10 mouse cellular contexts compared by ENCODE assay signal in genomic region chrX:159829192-159829852, GRCm38 (mm10).
A peak's percentile ranks its signal among the peaks of the same experiment; 100 is the strongest.
DNase-seq lines count a peak whose midpoint lies in the region; ATAC-seq and TF ChIP-seq lines count a peak whose summit lies in the region.
"Had no signal": no experiment of that assay in that cellular context is flagged by ENCODE, and none has a peak within 500 bp of the region (broad histone marks: within the 10 kb centered on the region; RNA-seq: fewer than 3 reads in every experiment).

No protein-coding gene starts in this region.

- no peak for TF ChIP-seq CTCF in cerebellum, adult 2 months (IDR thresholded peaks at IDR 0.05; ENCODE audit: borderline replicate concordance, insufficient read depth, low read depth, low read length)
- no peak for TF ChIP-seq CTCF in left cerebral cortex, adult 2 months (IDR thresholded peaks at IDR 0.05)

- ATAC-seq in embryonic facial prominence, embryonic 11.5 days (replicated peaks; ENCODE audit: insufficient number of reproducible peaks, low FRiP score, low TSS enrichment, low read depth): no peak
- ATAC-seq in neural tube, embryonic 14.5 days (ENCODE audit: low read depth): peak; percentile 87; the same call in 1 of the 2 replicates
- no peak for ATAC-seq in liver, embryonic 11.5 days (replicated peaks; ENCODE audit: low FRiP score)

- H3K27me3 ChIP-seq in cerebellum, adult 2 months (ENCODE audit: control insufficient read depth, insufficient read depth, low read length): no peaks in the 10 kb centered on the region
- H3K27me3 ChIP-seq in embryonic facial prominence, embryonic 11.5 days (ENCODE audit: control insufficient read depth, insufficient read depth, low read length): no peaks in the 10 kb centered on the region
- no peaks in the 10 kb centered on the region for H3K27me3 ChIP-seq in neural tube, embryonic 14.5 days (ENCODE audit: control insufficient read depth, insufficient read depth, low read length)
- peaks cover 4% of the 10 kb centered on the region; the same call in 1 of the 2 replicates for H3K27me3 ChIP-seq in liver, embryonic 11.5 days (replicated peaks; ENCODE audit: control insufficient read depth, insufficient read depth, low read length)

- H3K27ac ChIP-seq in cerebellum, adult 2 months (ENCODE audit: insufficient read depth, low read length): no peak overlapping the region
- no peak overlapping the region for H3K27ac ChIP-seq in embryonic facial prominence, embryonic 11.5 days (replicated peaks; ENCODE audit: low read depth, low read length)
- no peak overlapping the region; the same call in 1 of the 2 replicates for H3K27ac ChIP-seq in left cerebral cortex, adult 2 months
- H3K27ac ChIP-seq in neural tube, embryonic 14.5 days (ENCODE audit: low read depth, low read length): no peak overlapping the region
- no peak overlapping the region for H3K27ac ChIP-seq in liver, embryonic 11.5 days (ENCODE audit: low read depth, low read length)
- H3K27ac ChIP-seq: layer of hippocampus, adult 2 months had no signal

- peak; percentile 35 to 50 for DNase-seq in cerebellum, postnatal 10 days
- DNase-seq in cerebellum, adult 2 months: no peak
- peak; percentile 20 for DNase-seq in embryonic facial prominence, embryonic 11.5 days (ENCODE audit: low spot score)
- peak; percentile 13 to 28 for DNase-seq in left cerebral cortex, adult 2 months (ENCODE audit: extremely low spot score in 1 of 2, low spot score in 2 of 2)
- DNase-seq in urinary bladder, postnatal 14 days (ENCODE audit: low spot score): no peak
- no peak for DNase-seq in spleen, postnatal 14 days (ENCODE audit: low spot score in 2 of 2)
- DNase-seq in liver, embryonic 11.5 days (ENCODE audit: low spot score): no peak
- DNase-seq: thymus, postnatal 36 days had no signal

- no peak overlapping the region for H3K9ac ChIP-seq in embryonic facial prominence, embryonic 11.5 days (replicated peaks; ENCODE audit: low read length)
- H3K9ac ChIP-seq in neural tube, embryonic 14.5 days (replicated peaks; ENCODE audit: low read depth, low read length): no peak overlapping the region
- no peak overlapping the region for H3K9ac ChIP-seq in liver, embryonic 11.5 days (ENCODE audit: low read depth, low read length)

- TF ChIP-seq POLR2A in cerebellum, adult 2 months (IDR thresholded peaks at IDR 0.05; ENCODE audit: borderline replicate concordance, insufficient read depth, low read length): no peak

- H3K9me3 ChIP-seq in embryonic facial prominence, embryonic 11.5 days (replicated peaks; ENCODE audit: control insufficient read depth, low read length): no peaks in the 10 kb centered on the region
- H3K9me3 ChIP-seq in neural tube, embryonic 14.5 days (ENCODE audit: control insufficient read depth, low read length): no peaks in the 10 kb centered on the region
- H3K9me3 ChIP-seq in liver, embryonic 11.5 days (ENCODE audit: control insufficient read depth, low read length): no peaks in the 10 kb centered on the region

- no peaks in the 10 kb centered on the region for H3K36me3 ChIP-seq in embryonic facial prominence, embryonic 11.5 days (replicated peaks; ENCODE audit: control insufficient read depth, insufficient read depth, low read depth, low read length)
- no peaks in the 10 kb centered on the region for H3K36me3 ChIP-seq in neural tube, embryonic 14.5 days (ENCODE audit: control insufficient read depth, insufficient read depth, low read length)
- H3K36me3 ChIP-seq in liver, embryonic 11.5 days (ENCODE audit: control insufficient read depth, insufficient read depth, low read length): no peaks in the 10 kb centered on the region

- H3K4me2 ChIP-seq in embryonic facial prominence, embryonic 11.5 days (ENCODE audit: low read depth, low read length): no peak overlapping the region
- no peak overlapping the region for H3K4me2 ChIP-seq in neural tube, embryonic 14.5 days (ENCODE audit: low read depth, low read length)
- H3K4me2 ChIP-seq in liver, embryonic 11.5 days: no peak overlapping the region

- intact Hi-C loops in left cerebral cortex, adult 2 months (cut with DNase I): no loop called here

- WGBS in cerebellum, adult 2 months: 50% methylated on average over 6 of the region's 6 CpGs
- 65% methylated on average over 6 of the region's 6 CpGs for WGBS in embryonic facial prominence, embryonic 11.5 days
- 56% methylated on average over 6 of the region's 6 CpGs for WGBS in neural tube, embryonic 14.5 days
- WGBS in liver, embryonic 11.5 days: 68% methylated on average over 6 of the region's 6 CpGs

- H3K4me1 ChIP-seq in cerebellum, adult 2 months (ENCODE audit: control insufficient read depth, insufficient read depth, low read length): no peaks in the 10 kb centered on the region
- H3K4me1 ChIP-seq in embryonic facial prominence, embryonic 11.5 days (ENCODE audit: control insufficient read depth, insufficient read depth, low read length): no peaks in the 10 kb centered on the region
- H3K4me1 ChIP-seq in neural tube, embryonic 14.5 days (ENCODE audit: control insufficient read depth, insufficient read depth, low read length): no peaks in the 10 kb centered on the region
- H3K4me1 ChIP-seq in liver, embryonic 11.5 days (replicated peaks; ENCODE audit: control insufficient read depth, insufficient read depth, low read length): no peaks in the 10 kb centered on the region

- H3K4me3 ChIP-seq in cerebellum, adult 2 months (replicated peaks; ENCODE audit: insufficient read depth, low read depth, low read length): no peak overlapping the region
- no peak overlapping the region for H3K4me3 ChIP-seq in embryonic facial prominence, embryonic 11.5 days (ENCODE audit: low read depth, low read length)
- H3K4me3 ChIP-seq in left cerebral cortex, adult 2 months: no peak overlapping the region
- H3K4me3 ChIP-seq in neural tube, embryonic 14.5 days (ENCODE audit: low read depth, low read length): no peak overlapping the region
- H3K4me3 ChIP-seq in liver, embryonic 11.5 days (ENCODE audit: low read depth, low read length): no peak overlapping the region
- H3K4me3 ChIP-seq: layer of hippocampus, adult 2 months had no signal

Comparison
In these comparisons a context has a peak if more than half of its experiments do, and no peak if none do; other contexts are left out.
1. DNase-seq: peak in cerebellum, postnatal 10 days (2 of 2), embryonic facial prominence, embryonic 11.5 days (single experiment) and left cerebral cortex, adult 2 months (2 of 2); none in cerebellum, adult 2 months (0 of 2), urinary bladder, postnatal 14 days (single experiment), spleen, postnatal 14 days (0 of 2) and liver, embryonic 11.5 days (single experiment).